Mouse (Mus musculus) stomach, postnatal 0 days (tissue): Measurements from ENCODE around the gene Slc2a13.

ENCODE experiments used
- CTCF ChIP-seq: IDR thresholded peaks from 2 replicates; pipeline ENCODE4 v1.5.1; 2016; ENCODE audit warnings: antibody characterized with exemption, low read depth, mild to moderate bottlenecking, moderate library complexity
- EP300 ChIP-seq: optimal IDR thresholded peaks from 2 replicates; pipeline ENCODE3; 2016; ENCODE audit warnings: antibody characterized with exemption

DNA sequence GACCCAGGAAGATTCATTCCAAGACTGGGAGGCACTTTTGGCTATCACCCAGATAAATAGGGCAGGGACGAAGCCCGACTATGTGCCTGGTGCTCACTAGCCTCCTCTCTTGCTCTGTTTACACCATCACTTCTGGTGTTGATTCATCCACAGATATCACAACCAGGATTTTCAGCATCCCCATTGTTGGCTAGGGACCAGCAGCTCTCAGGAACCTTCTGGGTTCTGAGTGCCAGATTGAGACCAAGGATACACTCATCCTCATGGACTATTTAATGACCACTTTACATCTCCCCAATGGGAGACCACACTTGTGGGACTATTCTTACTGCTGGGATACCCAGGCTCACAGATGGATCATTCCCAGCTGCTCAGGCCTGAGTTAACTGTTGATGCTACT lies 46.2 kb downstream of the Slc2a13 start:
- TF ChIP-seq CTCF (no peak), EP300 (no peak)
